Mouse (Mus musculus) G1E (cell line): ENCODE measurements around the gene Arl4d.

Experiments
- CTCF ChIP-seq: IDR thresholded peaks from 2 replicates; pipeline ENCODE4 v1.5.1; 2012; ENCODE audit warnings: low read depth, low read length, inconsistent platforms, mixed read lengths
- GATA1 ChIP-seq: IDR thresholded peaks from 2 replicates; pipeline ENCODE4 v1.6.1; 2012; ENCODE audit warnings: borderline replicate concordance, low read length, inconsistent platforms, mixed read lengths
- POLR2AphosphoS5 ChIP-seq: IDR thresholded peaks from 2 replicates; pipeline ENCODE4 v1.6.1; 2012; ENCODE audit warnings: low read depth, low read length, inconsistent platforms; ENCODE audit not compliant: insufficient replicate concordance
- TAL1 ChIP-seq: conservative IDR thresholded peaks from 2 replicates; pipeline ENCODE4 v1.6.1; 2012; ENCODE audit warnings: low read depth, low read length, inconsistent platforms, mixed read lengths

- no peak for TF ChIP-seq TAL1
- no peak for TF ChIP-seq CTCF
- no peak for TF ChIP-seq GATA1
- no peak for TF ChIP-seq POLR2AphosphoS5
These were observed 4.2 kb upstream of the Arl4d start for GRCm38 (mm10) chr11:101661191-101661590.
